Mouse (Mus musculus) heart, postnatal 4 days (tissue): ENCODE data around the gene AI854703. TPM values are rescaled to one million over a fixed set of nuclear protein-coding genes. Genes with fewer than 3 reads are reported as not detected.
A peak's percentile ranks its signal among the peaks of the same experiment; 100 is the strongest.

ENCODE experiments used
- DNase-seq: peaks from one replicate; pipeline ENCODE4 v3.0.0; 2021
- total RNA-seq, 2 experiments: library from RNA; stranded (reverse); gene quantifications; 2 replicates each; pipeline ENCODE4 v1.2.3; 2021

Gene AI854703
- total RNA-seq: under 1 TPM; 0.41 to 0.50 TPM

DNA sequence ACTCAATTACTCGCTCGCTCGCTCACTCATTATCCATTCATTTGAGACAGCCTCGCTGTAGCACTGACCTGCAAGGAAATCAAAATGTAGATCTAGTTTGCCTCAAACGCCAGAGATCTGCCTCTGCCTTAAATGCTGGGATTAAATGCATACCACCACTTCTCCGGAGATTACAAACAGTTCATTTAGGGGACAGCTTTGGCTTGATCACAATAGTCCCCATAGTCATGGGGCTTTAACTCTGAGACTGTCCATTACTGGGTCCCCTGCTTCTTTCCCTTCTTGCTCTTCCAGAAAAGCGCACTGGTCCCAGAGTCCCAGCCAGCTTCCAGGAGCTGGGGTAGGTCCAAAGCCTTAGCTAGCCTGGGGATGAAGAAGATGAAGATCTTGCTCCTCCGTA lies at the start of gene AI854703:
Gene AI854703, plus strand, starts transcription at position 301 of the 400 bp plus-strand sequence.
- DNase-seq: no peak

DNA sequence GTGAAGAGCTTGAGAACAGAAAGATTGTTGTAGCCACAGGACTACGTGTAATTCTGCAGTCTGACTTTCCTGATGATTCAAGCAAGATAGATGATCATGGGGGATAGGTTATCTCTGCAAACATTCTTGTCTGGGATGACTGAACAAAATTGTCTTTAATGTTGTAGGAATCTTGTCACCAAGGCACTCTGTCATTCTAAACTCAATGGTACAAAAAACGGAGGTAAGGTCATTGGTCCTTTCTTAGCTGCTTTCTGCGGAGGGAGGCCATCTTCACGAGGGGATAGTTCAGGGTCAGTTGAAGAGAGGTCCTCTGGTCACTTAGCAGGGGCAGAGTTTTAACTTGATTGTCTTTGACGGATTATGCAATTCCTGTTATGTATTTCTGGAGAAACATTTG lies 47.8 kb upstream of the AI854703 start:
- DNase-seq: no peak

DNA sequence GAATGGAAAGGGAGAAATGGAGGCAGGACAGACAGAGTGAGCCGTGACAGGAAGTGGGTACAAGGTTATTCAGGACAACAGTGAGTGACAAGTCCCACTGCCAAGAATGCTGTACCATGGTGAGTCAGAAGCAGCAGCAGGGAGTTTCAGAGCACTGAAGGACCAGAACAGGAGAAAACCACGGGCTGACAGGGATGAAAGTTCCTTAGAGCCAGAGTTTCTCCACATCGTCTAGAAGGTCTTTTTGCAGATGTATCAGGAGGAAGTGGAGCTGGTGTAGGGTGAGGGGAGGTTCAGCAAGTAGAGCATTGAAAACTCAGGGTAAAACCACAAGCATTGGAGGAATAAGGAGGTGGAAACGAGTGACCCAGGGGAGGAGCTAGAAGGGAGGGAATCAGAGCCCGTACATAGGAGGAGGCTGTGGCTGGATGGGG lies 47.3 kb upstream of the AI854703 start:
- DNase-seq: no peak

DNA sequence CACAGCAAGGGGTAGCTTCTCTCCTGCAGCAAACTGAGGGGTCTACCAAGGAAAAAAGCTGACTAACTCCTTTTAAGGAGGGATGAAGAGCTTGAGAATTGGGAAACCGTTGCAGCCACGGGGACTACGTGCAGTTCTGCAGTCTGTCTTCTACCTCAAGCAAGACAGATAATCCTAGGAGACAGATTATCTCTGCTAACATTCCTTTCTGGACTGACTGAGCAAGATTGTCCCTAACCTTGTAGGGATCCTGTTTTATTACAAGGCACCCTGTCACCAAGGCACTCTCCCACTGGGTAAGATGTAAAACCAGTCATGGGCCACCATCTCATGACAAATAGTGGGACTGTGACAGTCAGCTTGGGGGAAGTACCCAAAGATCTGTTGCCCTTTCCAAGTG lies 45.3 kb upstream of the AI854703 start:
- DNase-seq: no peak

DNA sequence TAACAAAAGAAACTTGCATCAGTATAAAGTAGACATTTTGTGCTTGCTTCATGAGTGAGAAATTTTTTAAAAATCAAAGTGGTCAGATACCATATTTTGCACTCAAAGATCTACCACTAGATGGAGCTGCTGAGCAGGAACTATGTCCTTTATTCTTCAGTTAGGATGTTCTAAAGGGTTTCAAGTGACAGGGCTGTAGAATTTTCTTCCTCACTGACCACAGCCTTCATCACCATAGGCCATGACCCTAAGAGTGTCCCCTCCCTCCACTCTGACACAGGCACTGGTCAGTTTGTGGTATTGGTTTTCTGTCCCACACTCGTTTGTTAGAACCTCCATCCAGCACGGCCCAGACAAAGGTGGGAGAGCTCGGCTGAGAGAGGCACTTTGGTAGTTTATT lies 44.5 kb upstream of the AI854703 start:
- DNase-seq: no peak

DNA sequence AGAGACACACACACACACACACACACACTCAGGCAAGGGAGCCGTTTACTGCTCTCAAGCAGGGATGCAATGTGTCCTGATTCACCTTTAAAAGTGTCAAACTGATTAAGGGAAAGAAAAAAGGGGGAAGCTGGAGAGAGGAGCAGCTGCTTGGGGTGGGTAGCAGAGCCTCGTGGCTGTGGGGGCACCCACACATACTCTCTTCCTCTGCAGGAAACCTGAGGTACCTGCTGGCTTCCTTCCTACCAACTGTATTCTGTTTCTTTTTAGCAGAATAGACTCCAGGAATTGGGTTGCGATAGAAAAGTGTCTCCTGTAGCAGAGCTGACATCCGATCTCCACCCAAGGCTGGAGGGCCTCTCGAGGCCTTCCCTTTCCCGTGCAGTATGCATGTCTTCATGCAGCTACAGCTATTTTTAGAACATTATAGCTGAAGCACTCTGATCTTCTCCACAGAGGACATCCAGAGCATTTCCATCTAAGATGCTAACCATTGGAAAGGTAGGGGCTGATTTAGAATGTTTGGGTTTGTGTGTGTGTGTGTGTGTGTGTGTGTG lies 37.3 kb upstream of the AI854703 start, which contains the start of gene Gm45021:
Gene Gm45021, plus strand, starts transcription at position 417 of the 557 bp plus-strand sequence.
- no peak for DNase-seq

DNA sequence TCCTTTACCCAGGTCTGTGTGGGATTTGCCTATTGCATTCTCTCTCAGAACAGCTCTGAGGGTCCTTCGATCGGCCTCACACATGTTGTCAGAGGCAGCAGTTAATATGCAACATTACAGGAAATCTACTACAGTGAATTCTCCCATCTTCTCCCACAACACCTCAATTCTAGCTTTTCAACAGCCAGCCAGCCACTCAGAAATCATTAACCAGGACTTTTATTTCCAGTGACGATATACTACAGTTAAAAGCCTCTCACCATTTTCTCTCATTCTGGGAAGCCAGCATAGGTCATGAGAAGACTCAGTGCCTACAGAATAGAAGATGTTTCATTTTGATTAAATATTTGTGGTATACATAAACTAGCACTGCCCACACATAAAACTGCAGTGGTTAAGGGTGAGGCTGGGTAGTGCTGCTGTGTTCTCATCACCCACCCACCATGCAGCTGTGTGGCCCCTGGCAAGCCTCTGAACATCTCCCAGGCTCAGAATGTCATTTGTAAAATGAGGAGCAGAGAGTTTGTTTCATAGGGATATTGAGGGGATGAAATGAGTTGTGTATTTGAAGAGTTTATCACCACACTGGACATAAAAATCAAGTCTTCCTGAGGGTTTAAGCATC lies 35.2 kb upstream of the AI854703 start:
- no peak for DNase-seq

DNA sequence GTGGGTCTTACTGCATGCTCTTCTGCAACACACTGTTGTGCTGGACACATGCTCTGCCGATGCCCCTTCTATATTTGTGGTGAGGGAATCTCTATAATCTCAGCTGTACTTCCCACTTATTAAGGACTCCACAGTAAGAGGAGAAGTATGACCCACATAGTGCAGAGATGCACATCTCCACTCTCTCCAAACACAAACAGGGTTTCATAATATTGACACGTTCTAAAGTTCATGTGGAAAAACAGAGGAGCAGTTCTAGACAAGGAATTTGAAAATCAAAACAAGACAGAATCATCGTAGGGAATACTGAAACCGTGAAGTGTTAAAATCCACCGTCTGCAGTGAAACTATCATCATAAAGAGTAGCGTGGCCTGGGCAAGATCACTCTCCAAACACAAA lies 34.7 kb upstream of the AI854703 start:
- no peak for DNase-seq

DNA sequence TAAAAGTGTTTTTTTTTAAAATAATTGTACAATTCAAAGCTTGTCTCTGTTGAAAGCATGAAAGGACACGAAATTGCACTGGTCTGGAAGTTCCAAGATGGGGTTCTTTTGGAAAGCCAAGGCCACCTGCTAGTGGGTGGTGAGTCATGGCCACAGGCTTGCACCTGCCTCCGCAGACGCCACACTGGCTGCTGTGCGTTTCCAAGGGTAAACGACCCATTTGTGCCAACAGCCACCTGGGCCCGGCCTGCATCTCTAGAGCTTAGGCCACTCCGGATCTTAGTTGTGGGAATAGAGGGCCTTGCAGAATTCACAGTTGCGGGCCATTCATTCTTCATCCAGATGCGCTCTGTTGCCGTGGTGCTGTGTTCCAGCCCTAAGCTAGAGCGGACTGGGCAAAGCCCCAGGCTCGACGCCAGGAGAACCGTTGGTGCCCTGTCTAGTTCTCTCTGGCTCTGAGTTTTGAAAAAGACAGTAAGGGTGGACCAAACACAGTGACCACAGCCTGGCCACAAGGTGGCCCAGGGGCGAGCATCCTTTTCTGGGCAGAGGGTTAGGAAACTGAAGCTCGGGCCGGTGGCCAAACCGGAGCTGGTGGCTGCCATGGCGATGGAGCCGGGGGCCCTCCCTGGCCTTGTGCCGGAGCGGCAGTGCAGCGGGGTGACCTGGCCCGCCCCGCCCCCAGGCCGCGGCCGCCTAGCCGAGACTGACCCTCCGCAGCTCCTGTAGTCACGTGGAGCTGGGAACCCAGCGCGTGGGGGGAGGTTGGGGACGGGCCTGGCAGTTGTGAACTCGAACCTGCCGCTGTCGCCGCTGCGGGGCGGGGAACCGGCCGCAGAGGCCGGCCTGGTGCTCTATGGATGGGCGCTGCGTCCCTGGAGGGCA lies 33.2 kb upstream of the AI854703 start, which contains the start of the genes Repin1 and Gm44965:
Gene Repin1, plus strand, starts transcription at position 726 of the 885 bp plus-strand sequence.
Gene Gm44965, plus strand, starts transcription at position 784 of the 885 bp plus-strand sequence.
- peak; percentile 97 for DNase-seq

DNA sequence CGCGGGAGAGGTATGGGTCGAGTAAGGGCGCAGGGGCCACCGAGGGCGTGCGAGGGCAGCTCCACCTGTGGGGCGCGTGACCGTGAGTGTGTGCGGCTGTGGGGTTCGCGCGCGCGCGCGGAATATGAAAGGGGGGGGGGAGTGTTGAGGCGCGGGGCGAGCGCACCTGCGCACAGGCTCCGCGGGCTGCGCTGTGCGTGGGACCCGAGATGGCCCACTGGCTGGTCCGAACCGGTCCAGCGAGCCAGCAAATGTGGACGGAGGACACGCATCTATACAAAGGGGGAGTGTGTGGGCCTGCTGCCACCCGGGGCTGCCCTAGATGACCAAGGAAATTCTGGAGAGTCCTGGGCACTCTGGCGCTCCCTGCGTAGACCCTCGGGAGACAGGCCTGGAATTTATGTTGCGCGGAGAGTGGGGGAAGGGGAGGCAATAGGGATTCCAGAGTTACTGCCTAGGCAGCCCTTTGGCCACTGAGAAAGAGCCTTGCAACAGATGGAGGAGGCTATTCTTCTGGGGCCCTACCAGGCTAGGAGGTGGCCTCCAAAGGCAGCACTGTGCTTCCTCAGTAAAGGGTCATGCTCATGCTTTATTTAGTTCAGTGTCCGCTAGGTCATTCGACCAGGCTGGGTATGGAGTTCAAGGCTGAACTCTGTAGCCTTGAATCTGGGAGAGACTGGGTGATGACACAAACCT lies 32.4 kb upstream of the AI854703 start:
- DNase-seq: peak; percentile 55

DNA sequence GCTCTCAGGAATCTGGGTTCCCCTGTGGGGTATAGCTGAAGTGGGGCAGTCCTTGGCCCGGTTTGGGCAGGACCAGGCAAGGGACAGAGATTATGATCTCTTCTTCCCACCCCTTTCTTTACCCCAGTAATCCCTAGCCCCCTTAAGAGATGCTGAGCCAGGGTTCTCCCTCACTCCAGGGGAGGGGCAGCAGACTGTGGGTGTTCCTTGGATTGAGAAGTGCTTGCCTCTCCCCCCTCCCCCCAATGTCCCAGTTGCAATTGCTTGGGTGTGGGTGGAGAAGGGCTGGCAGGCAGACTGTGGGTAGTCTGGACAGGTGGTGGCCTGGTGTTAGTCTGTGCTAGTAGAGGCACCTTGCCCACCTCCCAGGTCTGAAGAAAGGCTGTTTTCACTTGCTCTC lies 31.3 kb upstream of the AI854703 start:
- DNase-seq: no peak

DNA sequence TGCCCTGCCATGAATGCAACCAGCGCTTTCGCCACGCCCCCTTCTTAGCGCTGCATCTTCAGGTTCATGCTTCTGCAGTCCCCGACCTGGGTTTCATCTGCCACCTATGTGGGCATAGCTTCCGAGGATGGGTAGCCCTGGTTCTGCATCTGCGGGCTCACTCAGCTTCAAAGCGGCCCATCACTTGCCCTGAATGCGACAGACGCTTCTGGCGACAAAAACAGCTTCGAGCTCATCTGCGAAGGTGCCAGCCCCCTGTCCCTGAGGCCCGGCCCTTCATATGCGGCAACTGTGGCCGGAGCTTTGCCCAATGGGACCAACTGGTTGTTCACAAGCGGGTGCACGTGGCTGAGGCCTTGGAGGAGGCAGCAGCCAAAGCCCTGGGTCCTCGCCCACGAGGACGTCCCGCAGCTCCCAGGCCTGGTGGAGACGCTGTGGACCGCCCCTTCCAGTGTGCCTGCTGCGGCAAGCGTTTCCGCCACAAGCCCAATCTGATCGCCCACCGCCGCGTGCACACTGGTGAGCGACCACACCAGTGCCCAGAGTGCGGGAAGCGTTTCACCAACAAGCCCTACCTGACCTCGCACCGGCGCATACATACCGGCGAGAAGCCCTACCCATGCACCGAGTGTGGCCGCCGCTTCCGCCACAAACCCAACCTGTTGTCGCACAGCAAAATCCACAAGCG lies 29.9 kb upstream of the AI854703 start:
- no peak for DNase-seq

DNA sequence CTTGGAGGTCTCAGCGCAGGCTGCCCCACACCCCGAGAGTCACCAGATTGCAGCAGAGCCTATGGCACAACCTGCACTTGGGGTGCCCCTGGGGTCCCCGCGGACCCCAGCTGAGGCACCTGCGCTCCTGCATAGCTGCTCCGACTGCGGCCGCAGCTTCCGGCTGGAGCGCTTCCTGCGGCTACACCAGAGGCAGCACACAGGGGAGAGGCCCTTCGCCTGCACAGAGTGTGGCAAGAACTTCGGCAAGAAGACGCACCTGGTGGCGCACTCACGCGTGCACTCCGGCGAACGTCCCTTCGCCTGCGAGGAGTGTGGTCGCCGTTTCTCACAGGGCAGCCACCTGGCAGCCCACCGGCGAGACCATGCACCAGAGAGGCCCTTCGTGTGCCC lies 29.3 kb upstream of the AI854703 start:
- DNase-seq: no peak

DNA sequence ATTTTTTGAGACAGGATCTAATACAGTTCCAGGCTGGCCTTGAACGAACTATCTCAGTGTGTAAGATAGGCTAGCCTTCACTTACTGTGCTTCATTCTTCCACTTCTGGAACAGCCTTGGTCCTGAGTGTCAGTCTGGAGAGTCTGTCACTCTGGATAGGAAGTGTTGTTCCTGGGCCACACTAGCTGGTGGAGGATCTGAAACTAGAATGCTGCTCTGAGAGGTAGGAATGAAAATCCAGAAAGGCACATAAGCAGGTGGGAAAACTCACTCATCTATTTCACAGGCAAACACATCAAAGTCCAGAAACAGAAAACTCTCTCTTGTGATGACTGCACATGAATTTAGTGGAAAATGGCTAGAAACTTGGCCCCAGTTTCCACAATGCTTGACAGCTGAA lies 26.0 kb upstream of the AI854703 start:
- DNase-seq: no peak

DNA sequence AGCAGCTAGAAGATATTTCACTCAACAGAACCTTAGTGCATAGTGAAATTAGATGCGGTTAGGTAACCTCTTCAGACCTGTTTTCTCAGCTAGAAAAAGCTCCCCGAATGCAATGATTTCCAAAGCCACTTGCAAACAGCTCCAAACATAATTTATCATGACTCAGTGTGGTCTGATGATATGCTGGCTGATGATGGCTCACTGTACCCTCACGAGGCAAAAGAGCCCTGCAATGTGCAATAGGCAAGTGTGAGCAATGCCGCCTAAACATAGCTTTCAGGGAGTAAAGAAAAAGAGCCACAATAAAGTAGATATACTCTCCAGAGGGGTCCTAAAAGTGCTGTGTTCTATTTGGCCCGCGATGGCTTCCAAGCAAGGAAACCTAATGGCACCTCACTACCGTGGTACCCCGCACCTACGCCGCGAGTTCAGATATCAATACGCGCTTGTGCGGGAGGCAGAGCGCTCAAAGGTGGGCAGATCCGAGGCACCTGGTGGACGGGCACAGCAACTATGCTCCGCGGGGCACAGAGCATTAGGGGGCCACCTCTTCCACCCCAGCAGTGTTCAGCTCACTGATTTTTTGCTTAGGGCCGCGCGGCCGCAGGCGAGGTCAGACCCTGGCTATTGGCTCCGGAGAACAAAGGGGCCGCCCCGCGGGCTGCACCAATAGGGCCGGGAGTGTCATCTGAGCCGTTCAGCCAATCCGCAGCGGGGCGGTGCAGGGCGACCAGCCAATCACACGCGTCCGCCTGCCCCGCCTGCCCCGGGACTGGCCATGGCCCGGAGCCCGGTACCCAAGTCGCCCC lies 25.1 kb upstream of the AI854703 start, which contains the start of gene Zfp775:
Gene Zfp775, plus strand, starts transcription at position 793 of the 809 bp plus-strand sequence.
- peak; percentile 97 for DNase-seq

DNA sequence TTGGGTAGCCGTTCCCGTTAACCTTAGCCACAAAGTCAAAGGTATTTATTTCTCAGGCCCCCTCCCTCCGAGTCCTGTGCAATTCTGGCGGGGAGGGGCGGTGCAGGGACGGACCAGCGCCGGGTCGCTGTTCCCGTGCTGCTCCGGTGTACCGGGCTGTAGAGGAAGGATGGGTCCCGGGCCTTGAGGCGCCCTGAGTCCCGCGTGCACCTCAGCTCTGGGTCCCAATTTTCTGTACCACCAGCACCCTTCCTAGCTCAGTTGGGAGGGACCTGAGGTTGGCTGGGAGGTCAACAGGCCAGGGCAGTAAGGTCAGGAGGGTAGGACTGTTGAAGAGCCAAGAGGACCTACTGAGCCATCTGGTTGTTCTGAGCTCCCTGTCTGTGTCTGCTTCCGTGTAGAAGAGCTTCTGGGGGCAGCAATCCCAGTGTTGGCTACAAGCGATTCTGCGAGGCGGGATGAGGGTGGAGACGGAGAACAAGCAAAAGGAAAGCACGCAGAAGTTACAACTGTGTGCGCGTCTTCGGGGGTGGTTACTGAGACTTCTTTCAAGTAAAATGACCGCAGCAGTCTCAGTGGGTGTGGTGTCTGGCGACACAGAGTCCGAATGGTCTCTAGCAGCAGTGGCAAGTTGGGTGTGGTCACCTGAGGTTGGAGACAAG lies 24.4 kb upstream of the AI854703 start:
- DNase-seq: no peak

DNA sequence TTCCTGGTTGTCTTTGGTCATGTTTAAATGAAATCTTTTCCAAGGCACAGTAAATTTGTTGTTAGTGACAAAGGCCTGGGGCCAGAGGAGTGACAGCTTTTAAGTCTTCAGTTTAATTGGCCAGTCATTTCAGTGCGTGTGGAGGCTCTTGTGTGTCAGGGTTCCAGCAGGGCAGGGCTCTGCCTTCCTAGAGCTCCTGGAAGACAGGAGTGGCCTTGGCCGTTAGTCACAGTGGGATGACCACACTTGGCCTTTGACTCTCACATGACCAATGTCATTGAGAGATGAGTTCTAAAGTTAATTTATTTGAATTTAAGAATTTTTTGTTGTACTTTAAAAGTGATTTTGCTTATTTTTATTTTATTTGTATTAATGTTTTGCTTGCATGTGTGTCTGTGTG lies 18.4 kb upstream of the AI854703 start:
- no peak for DNase-seq

DNA sequence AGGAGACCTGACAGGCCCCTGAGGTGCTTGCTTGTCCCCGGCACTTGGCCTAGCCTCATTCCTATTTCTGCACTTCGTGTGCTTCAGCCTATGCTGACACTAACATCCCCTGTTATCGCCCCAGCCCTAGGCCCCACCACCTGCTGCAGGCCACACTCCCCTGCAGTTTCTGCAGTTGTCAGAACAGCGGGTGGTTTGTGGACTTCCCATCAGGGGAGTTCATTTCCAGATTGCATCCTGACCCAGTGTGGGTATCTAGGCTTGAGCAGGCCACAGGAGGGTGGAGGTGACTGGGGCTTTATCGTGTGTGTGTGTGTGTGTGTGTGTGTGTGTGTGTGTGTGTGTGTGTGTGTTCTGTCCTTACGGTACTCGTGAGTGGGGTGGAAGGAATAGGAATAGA lies 17.1 kb upstream of the AI854703 start:
- DNase-seq: no peak

DNA sequence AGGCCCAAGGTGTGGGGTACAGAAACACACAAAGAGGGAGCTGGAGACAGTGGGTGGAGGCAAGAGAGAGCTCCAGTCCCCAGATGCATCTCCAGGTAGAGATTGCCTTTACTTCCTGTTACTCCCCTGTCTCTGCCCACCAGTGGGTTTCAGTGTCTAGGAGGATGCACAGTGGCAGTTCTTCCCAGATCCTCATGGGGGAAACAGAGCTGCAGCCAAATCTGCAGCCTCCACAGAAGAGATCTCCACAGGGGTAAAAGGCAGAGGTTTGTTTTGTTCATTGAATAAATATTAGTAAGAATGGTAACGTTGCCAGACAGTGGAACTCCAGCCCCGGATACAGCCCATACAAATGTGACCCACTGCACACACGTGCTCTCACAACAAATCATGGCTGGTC lies 15.9 kb upstream of the AI854703 start:
- no peak for DNase-seq

DNA sequence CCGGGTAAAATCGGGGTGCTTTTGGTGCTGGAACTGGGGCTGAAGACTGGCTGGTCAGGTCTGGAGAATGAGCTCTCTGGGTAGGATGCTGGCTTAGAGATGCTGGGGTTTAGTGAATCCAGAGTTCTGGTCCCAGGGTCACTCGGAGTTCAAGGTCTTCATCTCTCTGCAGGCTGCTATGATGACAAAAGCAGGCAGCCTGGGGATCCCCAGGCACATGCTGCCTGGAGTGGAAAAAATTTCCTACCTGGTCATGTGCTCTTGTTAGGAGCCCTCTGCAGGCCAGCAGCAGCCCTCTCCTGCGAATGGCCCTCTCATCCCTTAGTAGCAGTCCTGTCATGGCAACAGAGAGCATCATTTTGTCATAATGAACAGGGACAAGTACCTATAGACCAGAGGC lies 13.1 kb upstream of the AI854703 start:
- no peak for DNase-seq

DNA sequence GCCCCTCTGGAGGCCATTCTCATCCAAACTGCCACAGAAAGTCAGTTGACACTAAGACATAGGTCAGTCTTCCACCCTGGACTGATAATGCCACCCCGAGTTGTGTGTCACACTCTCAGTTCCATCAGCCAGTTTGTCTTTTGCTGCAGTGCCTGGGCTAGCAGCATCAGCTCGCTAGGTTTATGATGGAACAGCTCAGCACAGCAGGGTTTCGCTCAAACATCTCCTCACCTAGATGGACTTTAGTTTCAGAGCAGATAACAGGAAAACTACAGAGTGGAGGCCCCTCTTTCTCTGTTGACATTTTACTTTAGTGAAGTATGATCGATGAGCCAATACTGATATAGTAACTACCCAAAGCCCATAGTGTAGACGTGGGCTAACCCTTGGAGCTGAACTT lies 11.8 kb upstream of the AI854703 start:
- DNase-seq: no peak
